Mouse (Mus musculus) liver, embryonic 14.5 days (tissue): ENCODE results near the gene Elmsan1. TPM values are rescaled to one million over a fixed set of nuclear protein-coding genes. Genes with fewer than 3 reads are reported as not detected.

ENCODE experiments used
- ATAC-seq: fragments of 200-750 bp; cut with Nextera tagmentation; 2 replicates; pipeline ENCODE4 v1.8.0; 2017; ENCODE audit warnings: moderate number of reproducible peaks, mild to moderate bottlenecking, moderate library complexity; ENCODE audit not compliant: insufficient read depth
- DNase-seq, 3 experiments: peaks; one replicate each; pipeline ENCODE4 v3.0.0-alpha.2; 2012 to 2013; ENCODE audit warnings: low read depth in 3 of 3, low spot score in 3 of 3
- H3K27ac ChIP-seq: fragments of 300-500 bp; sonication (generic); 2 replicates; pipeline ENCODE4 v1.5.1; 2014; ENCODE audit warnings: moderate library complexity, mild to moderate bottlenecking, control low read depth, inconsistent platforms
- H3K27me3 ChIP-seq: fragments of 300-500 bp; sonication (generic); 2 replicates; pipeline ENCODE4 v1.6.1; 2014; ENCODE audit warnings: mild to moderate bottlenecking, low read length, moderate library complexity; ENCODE audit not compliant: control insufficient read depth, insufficient read depth
- H3K36me3 ChIP-seq: fragments of 300-500 bp; sonication (generic); replicated peaks from 2 replicates; pipeline ENCODE4 v1.6.1; 2014; ENCODE audit warnings: low read depth; ENCODE audit not compliant: control insufficient read depth, insufficient read depth
- H3K4me1 ChIP-seq, 2 experiments: fragments of 200-500 bp in 1 of 2; fragments of 300-500 bp in 1 of 2; sonication (generic) in 1 of 2; replicated peaks; 2 replicates each; pipeline ENCODE4 v1.6.1; 2012 to 2014; ENCODE audit warnings: antibody characterized with exemption in 1 of 2, inconsistent platforms in 1 of 2, low read length in 1 of 2; ENCODE audit not compliant: control insufficient read depth in 2 of 2, insufficient read depth in 2 of 2
- H3K4me2 ChIP-seq: fragments of 300-500 bp; sonication (generic); 2 replicates; pipeline ENCODE4 v1.6.1; 2014; ENCODE audit warnings: low read depth, mild to moderate bottlenecking, control low read depth, moderate library complexity
- H3K4me3 ChIP-seq, 2 experiments: fragments of 200-500 bp in 1 of 2; fragments of 300-500 bp in 1 of 2; sonication (generic) in 1 of 2; 2 replicates each; pipeline ENCODE4 v1.5.1; 2012 to 2014; ENCODE audit warnings: low read depth in 2 of 2, low read length in 2 of 2, mild to moderate bottlenecking in 2 of 2, control low read depth in 1 of 2, inconsistent platforms in 1 of 2, moderate library complexity in 1 of 2; ENCODE audit not compliant: insufficient read depth in 1 of 2
- H3K9ac ChIP-seq: fragments of 300-500 bp; sonication (generic); replicated peaks from 2 replicates; pipeline ENCODE4 v1.6.1; 2014; ENCODE audit warnings: mild to moderate bottlenecking, control low read depth, moderate library complexity
- H3K9me3 ChIP-seq: fragments of 300-500 bp; sonication (generic); 2 replicates; pipeline ENCODE4 v1.6.1; 2016; ENCODE audit warnings: low read length, mixed read lengths; ENCODE audit not compliant: control insufficient read depth
- CTCF ChIP-seq: IDR thresholded peaks from 2 replicates; pipeline ENCODE4 v1.5.1; 2016; ENCODE audit warnings: antibody characterized with exemption, low read depth, control low read depth
- EP300 ChIP-seq: IDR thresholded peaks from 2 replicates; pipeline ENCODE4 v1.6.1; 2016; ENCODE audit warnings: antibody characterized with exemption, low read depth
- WGBS: fragments of 180-500 bp; shearing (Covaris S2); extraction: QIAGEN DNeasy Blood & Tissue Kit; methylation state at CpG from one replicate; pipeline ENCODE4 v1.1.7; 2014; ENCODE audit not compliant: insufficient replicate concordance; 5-methylcytosine and 5-hydroxymethylcytosine counted together
- polyA plus RNA-seq, 2 experiments: library from polyadenylated mRNA; depleted of rRNA in 1 of 2; stranded (reverse) in 1 of 2; unstranded in 1 of 2; fragments of >200 nt; fragmentation: Nextera tagmentation in 1 of 2; extraction: Ambion mirVana in 1 of 2; gene quantifications; 2 replicates each; pipeline versions ENCODE4 v1.2.1 to v1.2.3; 2012 to 2014

Elmsan1 gene
- polyA plus RNA-seq, 2 experiments: 4.3 to 4.5 TPM

DNA sequence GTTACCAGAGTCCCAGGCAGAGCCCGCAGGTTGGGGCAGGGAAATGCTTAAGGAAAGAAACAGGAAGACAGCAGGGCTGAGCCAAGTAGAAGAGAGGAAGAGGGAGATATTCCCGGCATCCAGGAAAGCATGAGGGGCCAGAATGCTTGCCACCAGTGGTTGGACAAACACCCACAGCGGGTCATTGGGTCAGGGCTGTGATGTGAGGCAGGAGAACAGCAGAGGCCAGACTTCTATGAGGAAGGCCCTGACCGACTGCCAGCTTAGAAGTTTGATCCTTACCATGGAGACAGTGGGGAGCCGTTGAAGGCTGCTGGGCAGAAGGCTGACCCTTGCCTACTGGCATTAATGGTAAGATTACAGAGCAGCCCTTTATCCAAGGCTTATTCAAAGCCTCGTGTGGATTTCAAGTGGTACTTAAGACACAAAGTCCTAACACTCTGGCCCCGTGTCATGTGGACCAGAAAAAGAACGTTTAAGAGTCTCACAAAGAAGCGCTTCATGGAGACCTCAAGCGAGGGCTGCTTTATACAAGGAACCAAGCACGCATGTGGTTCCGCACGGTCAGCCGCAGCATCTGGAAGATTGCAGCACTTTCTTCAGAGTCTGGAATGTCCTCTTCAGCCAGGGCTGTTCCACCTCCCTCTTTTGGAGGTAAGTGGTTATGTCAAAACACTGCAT, 4.0 kb downstream of the Elmsan1 start:
- no peak overlapping the region; the same call in 1 of the 2 replicates for H3K27ac ChIP-seq
- TF ChIP-seq CTCF (no peak; the same call in 1 of the 2 replicates), EP300 (no peak)
- no peak for ATAC-seq
- WGBS: 73% methylated on average over 14 of the region's 14 CpGs
- H3K9ac ChIP-seq: no peak overlapping the region
- no peak for DNase-seq
- H3K4me1 ChIP-seq: peaks cover 24 to 42% of the 10 kb centered on the region in 2 experiments
- H3K36me3 ChIP-seq: no peaks in the 10 kb centered on the region
- no peaks in the 10 kb centered on the region for H3K9me3 ChIP-seq
- H3K4me2 ChIP-seq: no peak overlapping the region
- no peaks in the 10 kb centered on the region for H3K27me3 ChIP-seq
- H3K4me3 ChIP-seq: no peak overlapping the region

DNA sequence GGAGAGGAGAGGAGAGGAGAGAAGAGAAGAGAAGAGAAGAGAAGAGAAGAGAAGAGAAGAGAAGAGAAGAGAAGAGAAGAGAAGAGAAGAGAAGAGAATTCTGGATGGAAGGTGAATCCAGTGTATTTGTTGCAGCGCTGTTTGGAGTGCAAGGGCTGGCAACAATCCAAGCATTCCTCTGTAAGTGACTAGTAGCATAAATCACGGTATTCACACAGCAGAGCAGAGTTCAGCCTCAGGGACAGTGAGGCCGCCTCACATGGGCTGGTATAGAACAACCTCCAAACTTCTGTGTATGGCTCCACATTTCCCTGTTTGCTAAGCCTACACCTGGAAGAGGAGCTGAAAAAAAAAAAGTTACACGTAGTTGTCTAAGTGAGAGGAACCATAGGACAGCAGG, 6.4 kb downstream of the Elmsan1 start:
- H3K4me3 ChIP-seq: no peak overlapping the region
- ATAC-seq (no peak), DNase-seq (no peak)
- peaks cover 19 to 43% of the 10 kb centered on the region in 2 experiments for H3K4me1 ChIP-seq
- H3K27ac ChIP-seq: no peak overlapping the region
- no peaks in the 10 kb centered on the region for H3K27me3 ChIP-seq
- 74% methylated on average over 4 of the region's 4 CpGs for WGBS
- no peak overlapping the region for H3K4me2 ChIP-seq
- H3K9me3 ChIP-seq: no peaks in the 10 kb centered on the region
- TF ChIP-seq EP300: no peak
- TF ChIP-seq CTCF: no peak
- no peaks in the 10 kb centered on the region for H3K36me3 ChIP-seq
- no peak overlapping the region for H3K9ac ChIP-seq

GRCm38 (mm10) chr12:84211021-84211538, 7.6 kb downstream of the Elmsan1 start:
- WGBS: 76% methylated on average over 9 of the region's 9 CpGs
- ATAC-seq (no peak), DNase-seq (no peak)
- Histone ChIP-seq H3K27me3 (no peaks in the 10 kb centered on the region), H3K4me1 (peaks cover 23 to 47% of the 10 kb centered on the region in 2 experiments), H3K9ac (no peak overlapping the region), H3K4me2 (no peak overlapping the region), H3K36me3 (no peaks in the 10 kb centered on the region), H3K9me3 (no peaks in the 10 kb centered on the region), H3K4me3 (no peak overlapping the region), H3K27ac (no peak overlapping the region)
- TF ChIP-seq EP300 (no peak), CTCF (no peak)

GRCm38 (mm10) chr12:84210288-84210687, 8.4 kb downstream of the Elmsan1 start:
- 83% methylated on average over 11 of the region's 11 CpGs for WGBS
- no peaks in the 10 kb centered on the region for H3K27me3 ChIP-seq
- H3K9ac ChIP-seq: no peak overlapping the region
- H3K4me3 ChIP-seq: no peak overlapping the region
- H3K9me3 ChIP-seq: no peaks in the 10 kb centered on the region
- no peak overlapping the region for H3K4me2 ChIP-seq
- H3K36me3 ChIP-seq: no peaks in the 10 kb centered on the region
- TF ChIP-seq EP300 (no peak), CTCF (no peak)
- H3K4me1 ChIP-seq: peaks cover 30 to 52% of the 10 kb centered on the region in 2 experiments
- no peak for ATAC-seq
- DNase-seq: no peak
- H3K27ac ChIP-seq: no peak overlapping the region

- no peaks in the 10 kb centered on the region for H3K36me3 ChIP-seq
- ATAC-seq: no peak
- no peak for DNase-seq
- 64% methylated on average over 11 of the region's 11 CpGs for WGBS
- H3K4me2 ChIP-seq: no peak overlapping the region
- no peaks in the 10 kb centered on the region for H3K27me3 ChIP-seq
- peaks cover 39 to 59% of the 10 kb centered on the region in 2 experiments for H3K4me1 ChIP-seq
- H3K9me3 ChIP-seq: no peaks in the 10 kb centered on the region
- no peak overlapping the region for H3K9ac ChIP-seq
- H3K4me3 ChIP-seq: no peak overlapping the region
- H3K27ac ChIP-seq: no peak overlapping the region
- no peak for TF ChIP-seq CTCF
- TF ChIP-seq EP300: no peak
Measured at GRCm38 (mm10) chr12:84209093-84209492, 9.6 kb downstream of the Elmsan1 start.
